Mouse (Mus musculus) hindbrain, embryonic 15.5 days (tissue): ENCODE measurements at regions not wholly inside any gene's neighbourhood (a gene's known extent, or its start where the extent isn't known, plus 50 kb on each side); places are given as distances from the start of the nearest gene placed in this dataset.
A peak's percentile ranks its signal among the peaks of the same experiment; 100 is the strongest.

Experiments used
- ATAC-seq: fragments of 200-750 bp; cut with Nextera tagmentation; 2 replicates; pipeline ENCODE4 v1.8.0; 2017; ENCODE audit warnings: low read depth, moderate number of reproducible peaks, moderate TSS enrichment; ENCODE audit not compliant: low FRiP score
- H3K27ac ChIP-seq: fragments of 300-500 bp; sonication (generic); replicated peaks from 2 replicates; pipeline ENCODE4 v1.5.1; 2015; ENCODE audit warnings: mild to moderate bottlenecking, inconsistent platforms
- H3K27me3 ChIP-seq: fragments of 300-500 bp; sonication (generic); 2 replicates; pipeline ENCODE4 v1.6.1; 2015; ENCODE audit warnings: control low read depth, inconsistent platforms
- H3K36me3 ChIP-seq: fragments of 300-500 bp; sonication (generic); 2 replicates; pipeline ENCODE4 v1.6.1; 2015; ENCODE audit warnings: control low read depth, inconsistent platforms
- H3K4me1 ChIP-seq: fragments of 300-500 bp; sonication (generic); replicated peaks from 2 replicates; pipeline ENCODE4 v1.6.1; 2015; ENCODE audit warnings: control low read depth, inconsistent platforms
- H3K4me2 ChIP-seq: fragments of 300-500 bp; sonication (generic); 2 replicates; pipeline ENCODE4 v1.6.1; 2015; ENCODE audit warnings: moderate library complexity, mild to moderate bottlenecking, inconsistent platforms
- H3K4me3 ChIP-seq: fragments of 300-500 bp; sonication (generic); 2 replicates; pipeline ENCODE4 v1.5.1; 2015; ENCODE audit warnings: mild to moderate bottlenecking, inconsistent platforms
- H3K9ac ChIP-seq: fragments of 300-500 bp; sonication (generic); 2 replicates; pipeline ENCODE4 v1.6.1; 2015; ENCODE audit warnings: inconsistent platforms
- H3K9me3 ChIP-seq: fragments of 300-500 bp; sonication (generic); 2 replicates; pipeline ENCODE4 v1.6.1; 2016; ENCODE audit warnings: control low read depth, inconsistent platforms
- WGBS: fragments of 180-500 bp; shearing (Covaris S2); methylation state at CpG from one replicate; pipeline ENCODE4 v1.1.7; 2015; 5-methylcytosine and 5-hydroxymethylcytosine counted together

DNA sequence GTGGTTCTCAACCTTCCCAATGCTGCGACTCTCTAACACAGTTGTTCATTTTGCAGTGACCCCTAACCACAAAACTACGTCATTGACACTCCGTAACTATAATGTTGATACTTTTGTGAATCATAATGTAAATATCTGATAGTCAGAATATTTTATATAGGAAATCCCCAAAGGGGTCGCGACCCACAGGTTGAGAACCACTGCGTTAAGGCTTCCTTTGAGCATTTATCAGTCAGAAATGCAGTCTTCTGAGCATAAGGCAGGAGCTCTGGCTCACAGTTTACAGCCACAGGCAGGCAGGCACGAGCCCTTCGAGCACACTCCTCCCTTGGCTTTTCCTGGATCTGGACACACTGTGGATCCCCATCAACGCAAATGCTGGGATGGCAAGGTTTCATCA, 57.0 kb downstream of the Nxnl2 start:
- Histone ChIP-seq H3K4me1 (peaks cover 13% of the 10 kb centered on the region), H3K27ac (no peak overlapping the region), H3K9ac (no peak overlapping the region), H3K36me3 (no peaks in the 10 kb centered on the region), H3K4me2 (no peak overlapping the region), H3K4me3 (no peak overlapping the region), H3K27me3 (no peaks in the 10 kb centered on the region), H3K9me3 (no peaks in the 10 kb centered on the region)
- 89% methylated on average over 9 of the region's 9 CpGs for WGBS
- no peak for ATAC-seq

- Histone ChIP-seq H3K4me2 (peak overlapping the region; percentile 36), H3K27ac (peak overlapping the region; percentile 45; the same call in 1 of the 2 replicates), H3K27me3 (no peaks in the 10 kb centered on the region), H3K4me1 (peaks cover 13% of the 10 kb centered on the region), H3K4me3 (no peak overlapping the region), H3K9ac (no peak overlapping the region), H3K36me3 (no peaks in the 10 kb centered on the region), H3K9me3 (no peaks in the 10 kb centered on the region)
- ATAC-seq, result peak; percentile 81
- WGBS, result 20% methylated on average over 30 of the region's 30 CpGs
These were observed 58.3 kb downstream of the Nxnl2 start for GRCm38 (mm10) chr13:51228862-51229770.

- 76% methylated on average over 4 of the region's 4 CpGs for WGBS
- Histone ChIP-seq H3K27ac (no peak overlapping the region), H3K4me3 (no peak overlapping the region), H3K36me3 (no peaks in the 10 kb centered on the region), H3K4me2 (no peak overlapping the region), H3K9me3 (no peaks in the 10 kb centered on the region), H3K9ac (no peak overlapping the region), H3K27me3 (no peaks in the 10 kb centered on the region), H3K4me1 (peaks cover 13% of the 10 kb centered on the region)
- no peak for ATAC-seq
These were observed 59.0 kb downstream of the Nxnl2 start for GRCm38 (mm10) chr13:51229862-51230261.

GRCm38 (mm10) chr13:51231586-51231985, 60.8 kb downstream of the Nxnl2 start:
- no peak overlapping the region for H3K4me2 ChIP-seq
- WGBS, result 85% methylated on average over 4 of the region's 4 CpGs
- no peak overlapping the region for H3K9ac ChIP-seq
- no peak for ATAC-seq
- no peaks in the 10 kb centered on the region for H3K36me3 ChIP-seq
- no peaks in the 10 kb centered on the region for H3K9me3 ChIP-seq
- H3K4me1 ChIP-seq, result peaks cover 13% of the 10 kb centered on the region
- H3K27ac ChIP-seq, result no peak overlapping the region
- H3K27me3 ChIP-seq, result no peaks in the 10 kb centered on the region
- H3K4me3 ChIP-seq, result no peak overlapping the region

DNA sequence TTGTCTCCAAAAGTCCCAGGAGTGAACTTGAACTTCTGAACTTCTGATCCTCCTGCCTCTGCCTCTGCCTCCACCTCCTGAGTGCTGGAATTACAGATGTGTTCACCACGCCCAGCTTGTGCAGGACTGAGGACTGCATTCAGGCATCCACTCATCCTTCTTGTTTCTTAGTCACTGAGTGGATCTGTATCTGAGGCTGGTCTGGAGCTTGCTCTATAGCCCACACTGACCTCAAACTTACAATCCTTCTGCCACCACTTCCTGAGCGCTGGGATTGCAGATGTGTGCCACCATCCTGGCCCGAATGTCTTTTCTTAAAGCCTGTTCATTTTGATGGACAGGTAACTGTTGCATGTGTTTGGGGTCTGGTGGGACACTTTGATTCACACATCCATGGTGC, 76.6 kb downstream of the Nxnl2 start:
- Histone ChIP-seq H3K9me3 (no peaks in the 10 kb centered on the region), H3K27me3 (no peaks in the 10 kb centered on the region), H3K4me3 (no peak overlapping the region), H3K4me2 (no peak overlapping the region), H3K9ac (no peak overlapping the region), H3K4me1 (no peaks in the 10 kb centered on the region), H3K27ac (no peak overlapping the region), H3K36me3 (no peaks in the 10 kb centered on the region)
- no peak for ATAC-seq
- 91% methylated on average over 3 of the region's 3 CpGs for WGBS

DNA sequence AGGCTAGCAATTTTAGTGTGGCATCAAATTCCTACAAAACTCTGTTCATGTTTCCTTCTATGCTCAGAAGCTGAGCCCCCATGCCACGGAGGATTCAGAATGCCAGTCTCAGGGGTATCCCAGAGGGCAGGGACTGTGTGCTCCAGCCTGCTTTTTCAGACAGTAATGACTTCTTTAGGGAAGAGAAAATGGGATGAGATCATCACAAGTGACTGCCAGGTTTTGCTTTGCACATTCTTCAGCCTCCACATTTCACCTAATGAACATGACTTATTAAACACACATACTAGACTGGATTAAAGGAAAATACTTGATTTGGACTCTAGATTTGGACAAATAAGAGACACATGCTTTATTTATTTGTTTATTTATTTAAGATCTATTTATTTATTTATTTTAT, 82.5 kb downstream of the Nxnl2 start:
- Histone ChIP-seq H3K4me3 (no peak overlapping the region), H3K36me3 (no peaks in the 10 kb centered on the region), H3K4me1 (no peaks in the 10 kb centered on the region), H3K9ac (no peak overlapping the region), H3K9me3 (no peaks in the 10 kb centered on the region), H3K27me3 (no peaks in the 10 kb centered on the region), H3K4me2 (no peak overlapping the region), H3K27ac (no peak overlapping the region)
- WGBS, result 82% methylated on average over 1 of the region's 1 CpGs
- no peak for ATAC-seq

DNA sequence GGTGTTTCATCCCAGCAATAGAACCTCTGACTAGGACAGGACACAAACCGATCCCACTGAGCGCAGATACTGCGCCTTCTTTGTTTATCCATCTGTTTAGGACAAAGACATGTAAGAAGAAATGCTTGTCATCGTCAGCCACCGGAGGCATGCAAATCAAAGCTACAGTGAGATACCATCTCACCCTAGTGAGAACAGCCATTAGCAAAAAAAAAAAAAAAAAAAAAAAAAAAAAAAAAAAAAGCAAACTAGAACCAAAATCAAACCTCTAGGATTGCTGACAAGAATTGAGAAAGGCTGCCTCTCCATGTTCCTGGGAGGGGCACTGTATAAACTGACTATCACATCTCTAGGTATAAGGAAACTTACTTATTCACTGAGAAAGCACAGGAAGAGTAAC, 84.9 kb downstream of the Nxnl2 start:
- Histone ChIP-seq H3K4me2 (no peak overlapping the region), H3K4me3 (no peak overlapping the region), H3K9ac (no peak overlapping the region), H3K27me3 (no peaks in the 10 kb centered on the region), H3K36me3 (no peaks in the 10 kb centered on the region), H3K9me3 (no peaks in the 10 kb centered on the region), H3K27ac (no peak overlapping the region), H3K4me1 (0 out of 2 replicates have a peak, but pooled peaks cover 8% of the 10 kb centered on the region)
- no peak for ATAC-seq
- WGBS, result 92% methylated on average over 5 of the region's 5 CpGs

- H3K4me2 ChIP-seq, result no peak overlapping the region
- H3K4me1 ChIP-seq, result 0 out of 2 replicates have a peak, but pooled peaks cover 8% of the 10 kb centered on the region
- H3K9me3 ChIP-seq, result no peaks in the 10 kb centered on the region
- H3K27me3 ChIP-seq, result no peaks in the 10 kb centered on the region
- WGBS, result 46% methylated on average over 13 of the region's 13 CpGs
- H3K36me3 ChIP-seq, result no peaks in the 10 kb centered on the region
- H3K9ac ChIP-seq, result no peak overlapping the region
- no peak for ATAC-seq
- no peak overlapping the region for H3K27ac ChIP-seq
- no peak overlapping the region for H3K4me3 ChIP-seq
These were observed 88.2 kb downstream of the Nxnl2 start for GRCm38 (mm10) chr13:51258752-51259721.

GRCm38 (mm10) chr13:51261619-51262018, 90.8 kb downstream of the Nxnl2 start:
- H3K9ac ChIP-seq, result no peak overlapping the region
- peak; percentile 48; the same call in 1 of the 2 replicates for ATAC-seq
- no peak overlapping the region for H3K27ac ChIP-seq
- H3K4me2 ChIP-seq, result no peak overlapping the region
- H3K4me3 ChIP-seq, result no peak overlapping the region
- no peaks in the 10 kb centered on the region for H3K27me3 ChIP-seq
- no peaks in the 10 kb centered on the region for H3K9me3 ChIP-seq
- 0 out of 2 replicates have a peak, but pooled peaks cover 8% of the 10 kb centered on the region for H3K4me1 ChIP-seq
- H3K36me3 ChIP-seq, result no peaks in the 10 kb centered on the region
- WGBS, result 70% methylated on average over 8 of the region's 8 CpGs

GRCm38 (mm10) chr13:51272786-51273185, 102.0 kb downstream of the Nxnl2 start:
- no peak for ATAC-seq
- H3K4me2 ChIP-seq, result no peak overlapping the region
- H3K9ac ChIP-seq, result no peak overlapping the region
- WGBS, result 84% methylated on average over 4 of the region's 4 CpGs
- no peaks in the 10 kb centered on the region for H3K27me3 ChIP-seq
- H3K9me3 ChIP-seq, result no peaks in the 10 kb centered on the region
- no peaks in the 10 kb centered on the region for H3K4me1 ChIP-seq
- no peak overlapping the region for H3K4me3 ChIP-seq
- H3K36me3 ChIP-seq, result no peaks in the 10 kb centered on the region
- no peak overlapping the region for H3K27ac ChIP-seq

- WGBS, result 79% methylated on average over 5 of the region's 5 CpGs
- H3K36me3 ChIP-seq, result no peaks in the 10 kb centered on the region
These were observed 103.8 kb downstream of the Nxnl2 start for GRCm38 (mm10) chr13:51274639-51275038.

GRCm38 (mm10) chr13:51276601-51277000, 105.8 kb downstream of the Nxnl2 start:
- H3K27me3 ChIP-seq, result no peaks in the 10 kb centered on the region
- no peak overlapping the region for H3K27ac ChIP-seq
- H3K9ac ChIP-seq, result no peak overlapping the region
- H3K4me2 ChIP-seq, result no peak overlapping the region
- WGBS, result 87% methylated on average over 7 of the region's 7 CpGs
- H3K9me3 ChIP-seq, result no peaks in the 10 kb centered on the region
- peaks cover 12% of the 10 kb centered on the region for H3K4me1 ChIP-seq
- H3K36me3 ChIP-seq, result no peaks in the 10 kb centered on the region
- no peak overlapping the region for H3K4me3 ChIP-seq
- ATAC-seq, result no peak

More at GRCm38 (mm10) chr13:51274639-51275038, 103.8 kb downstream of the Nxnl2 start:
- peaks cover 1% of the 10 kb centered on the region for H3K4me1 ChIP-seq
- H3K9me3 ChIP-seq, result no peaks in the 10 kb centered on the region
- ATAC-seq, result no peak
- no peak overlapping the region for H3K4me2 ChIP-seq
- H3K4me3 ChIP-seq, result no peak overlapping the region
- no peak overlapping the region for H3K9ac ChIP-seq
- H3K27ac ChIP-seq, result no peak overlapping the region
- H3K27me3 ChIP-seq, result no peaks in the 10 kb centered on the region
